Mouse (Mus musculus) myocyte (in vitro differentiated cells): Measurements from ENCODE around the gene Smarcb1. TPM values are rescaled to one million over a fixed set of nuclear protein-coding genes. Genes with fewer than 3 reads are reported as not detected.
A peak's percentile ranks its signal among the peaks of the same experiment; 100 is the strongest.

Experiments
- H3K27me3 ChIP-seq: one replicate; pipeline ENCODE4 v1.6.1; 2011; ENCODE audit not compliant: control insufficient read depth, insufficient read depth, insufficient read length
- H3K36me3 ChIP-seq: one replicate; pipeline ENCODE4 v1.6.1; 2011; ENCODE audit not compliant: control insufficient read depth, insufficient read depth
- H3K4me2 ChIP-seq: one replicate; pipeline ENCODE4 v1.6.1; 2011; ENCODE audit warnings: low read depth, control low read depth
- H3K4me3 ChIP-seq: one replicate; pipeline ENCODE4 v1.5.1; 2011; ENCODE audit warnings: mild to moderate bottlenecking, control low read depth, moderate library complexity
- H3K79me2 ChIP-seq: one replicate; pipeline ENCODE4 v1.6.1; 2011; ENCODE audit not compliant: control insufficient read depth, insufficient read depth
- H3ac ChIP-seq: one replicate; pipeline ENCODE4 v1.6.1; 2011; ENCODE audit not compliant: control insufficient read depth, insufficient read length
- CEBPB ChIP-seq: IDR thresholded peaks from 2 replicates; pipeline ENCODE4 v1.6.1; 2011; ENCODE audit warnings: mild to moderate bottlenecking, moderate library complexity; ENCODE audit not compliant: poor library complexity, insufficient read depth, severe bottlenecking
- E2F4 ChIP-seq: IDR thresholded peaks from one replicate; pipeline ENCODE4 v1.6.1; 2011; ENCODE audit warnings: mild to moderate bottlenecking, control low read depth, moderate library complexity; ENCODE audit not compliant: insufficient read depth
- MAX ChIP-seq: IDR thresholded peaks from one replicate; pipeline ENCODE4 v1.6.1; 2011; ENCODE audit warnings: low read depth, mild to moderate bottlenecking, control low read depth
- MYOD1 ChIP-seq, 3 experiments: IDR thresholded peaks; one replicate each; pipeline ENCODE4 v1.6.1; 2011; ENCODE audit warnings: control low read depth in 2 of 3, low read depth in 2 of 3, mild to moderate bottlenecking in 2 of 3, moderate library complexity in 1 of 3; ENCODE audit not compliant: insufficient read length in 2 of 3, control insufficient read depth in 1 of 3
- MYOG ChIP-seq, 3 experiments: IDR thresholded peaks; one replicate each; pipeline ENCODE4 v1.6.1; 2011; ENCODE audit warnings: control low read depth in 2 of 3, low read depth in 2 of 3, mild to moderate bottlenecking in 2 of 3; ENCODE audit not compliant: insufficient read length in 2 of 3, control insufficient read depth in 1 of 3, insufficient read depth in 1 of 3
- POLR2A ChIP-seq: IDR thresholded peaks from one replicate; pipeline ENCODE4 v1.6.1; 2011; ENCODE audit warnings: low read depth, mild to moderate bottlenecking, control low read depth, moderate library complexity; ENCODE audit not compliant: insufficient read length
- POLR2AphosphoS2 ChIP-seq: IDR thresholded peaks from one replicate; pipeline ENCODE4 v1.6.1; 2011; ENCODE audit warnings: low read depth, control low read depth; ENCODE audit not compliant: insufficient read length
- REST ChIP-seq: IDR thresholded peaks from one replicate; pipeline ENCODE4 v1.6.1; 2011; ENCODE audit warnings: mild to moderate bottlenecking, control low read depth, moderate library complexity; ENCODE audit not compliant: insufficient read depth, insufficient read length
- SRF ChIP-seq: IDR thresholded peaks from one replicate; pipeline ENCODE4 v1.6.1; 2011; ENCODE audit warnings: low read depth; ENCODE audit not compliant: control insufficient read depth, insufficient read length
- TCF12 ChIP-seq: IDR thresholded peaks from one replicate; pipeline ENCODE4 v1.6.1; 2011; ENCODE audit warnings: mild to moderate bottlenecking, control low read depth; ENCODE audit not compliant: poor library complexity, insufficient read depth, severe bottlenecking
- TCF3 ChIP-seq: IDR thresholded peaks from one replicate; pipeline ENCODE4 v1.6.1; 2011; ENCODE audit warnings: low read depth, control low read depth; ENCODE audit not compliant: insufficient read length
- USF1 ChIP-seq: IDR thresholded peaks from one replicate; pipeline ENCODE4 v1.6.1; 2011; ENCODE audit warnings: low read depth, mild to moderate bottlenecking, control low read depth, moderate library complexity
- polyA plus RNA-seq: library from polyadenylated mRNA; unstranded; fragments of >200 nt; fragmentation: generic; extraction: Trizol; gene quantifications from one replicate; pipeline ENCODE4 v1.2.1, GENCODE M21; 2012; ENCODE audit warnings: missing spikeins

Gene Smarcb1
- polyA plus RNA-seq, 1 experiment = 142 TPM

- TF ChIP-seq POLR2AphosphoS2 (no peak), MYOD1 (IDR thresholded peaks at IDR 0.05; ENCODE audit: control insufficient read depth in 1 of 3, insufficient read length in 2 of 3, low read depth in 2 of 3) (no peak), MYOG (IDR thresholded peaks at IDR 0.05; ENCODE audit: control insufficient read depth in 1 of 3, insufficient read depth in 1 of 3, insufficient read length in 2 of 3, low read depth in 2 of 3) (peak in 1 of 3 experiments; percentile 45), POLR2A (peak; percentile 24), SRF (peak; percentile 36)
- Histone ChIP-seq H3K4me2 (peak overlapping the region; percentile 64), H3K27me3 (no peaks in the 10 kb centered on the region), H3K36me3 (peaks cover 36% of the 10 kb centered on the region), H3ac (no peak overlapping the region), H3K4me3 (no peak overlapping the region), H3K79me2 (peaks cover 10% of the 10 kb centered on the region)
These were observed 22.6 kb downstream of the Smarcb1 start for GRCm38 (mm10) chr10:75898846-75899245.

GRCm38 (mm10) chr10:75898039-75898564, 23.3 kb downstream of the Smarcb1 start:
- peaks cover 10% of the 10 kb centered on the region for H3K79me2 ChIP-seq
- H3K4me3 ChIP-seq = no peak overlapping the region
- H3K4me2 ChIP-seq = peak overlapping the region; percentile 64
- peaks cover 30% of the 10 kb centered on the region for H3K36me3 ChIP-seq
- H3ac ChIP-seq = no peak overlapping the region
- no peaks in the 10 kb centered on the region for H3K27me3 ChIP-seq
- TF ChIP-seq MYOG (IDR thresholded peaks at IDR 0.05; ENCODE audit: control insufficient read depth in 1 of 3, insufficient read depth in 1 of 3, insufficient read length in 2 of 3, low read depth in 2 of 3) (peak in 2 of 3 experiments; percentile 19 to 60), USF1 (no peak)

DNA sequence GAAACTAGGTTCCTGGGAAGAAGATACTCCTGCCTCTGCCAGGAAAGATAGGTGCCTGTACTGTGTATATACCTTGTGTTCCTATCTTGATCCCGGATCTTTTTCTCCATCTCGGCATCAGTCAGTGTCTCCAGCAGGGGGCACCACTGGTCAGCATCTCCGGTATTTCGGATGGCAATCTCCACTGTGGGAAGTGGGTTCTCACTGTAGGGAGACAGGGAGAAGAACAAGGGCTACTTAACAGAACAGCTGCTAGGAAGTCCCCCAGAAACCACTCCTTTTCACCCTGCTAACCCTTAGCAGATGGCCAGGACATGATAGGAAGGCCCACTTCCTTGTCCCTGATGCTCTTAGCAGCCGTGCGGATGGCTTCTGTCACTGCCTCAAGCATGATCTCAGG, 24.0 kb downstream of the Smarcb1 start:
- Histone ChIP-seq H3K36me3 (peaks cover 23% of the 10 kb centered on the region), H3K4me2 (peak overlapping the region; percentile 64)
- TF ChIP-seq MAX (no peak), TCF12 (peak; percentile 10), MYOD1 (IDR thresholded peaks at IDR 0.05; ENCODE audit: control insufficient read depth in 1 of 3, insufficient read length in 2 of 3, low read depth in 2 of 3) (peak in 2 of 3 experiments; percentile 51 to 66), CEBPB (no peak), MYOG (IDR thresholded peaks at IDR 0.05; ENCODE audit: control insufficient read depth in 1 of 3, insufficient read depth in 1 of 3, insufficient read length in 2 of 3, low read depth in 2 of 3) (peak in 2 of 3 experiments; percentile 47 to 67)

GRCm38 (mm10) chr10:75896208-75896607, 25.2 kb downstream of the Smarcb1 start:
- no peaks in the 10 kb centered on the region for H3K27me3 ChIP-seq
- TF ChIP-seq MAX (no peak), TCF12 (no peak), CEBPB (no peak), REST (no peak), MYOD1 (IDR thresholded peaks at IDR 0.05; ENCODE audit: control insufficient read depth in 1 of 3, insufficient read length in 2 of 3, low read depth in 2 of 3) (no peak), TCF3 (no peak), SRF (no peak), POLR2A (no peak), MYOG (IDR thresholded peaks at IDR 0.05; ENCODE audit: control insufficient read depth in 1 of 3, insufficient read depth in 1 of 3, insufficient read length in 2 of 3, low read depth in 2 of 3) (no peak), USF1 (no peak), E2F4 (no peak), POLR2AphosphoS2 (no peak)
- H3ac ChIP-seq = no peak overlapping the region
- H3K79me2 ChIP-seq = no peaks in the 10 kb centered on the region
- H3K4me2 ChIP-seq = no peak overlapping the region
- H3K36me3 ChIP-seq = peaks cover 15% of the 10 kb centered on the region
- H3K4me3 ChIP-seq = no peak overlapping the region

More for the DNA sequence above, 24.0 kb downstream of the Smarcb1 start:
- peaks cover 9% of the 10 kb centered on the region for H3K79me2 ChIP-seq
- no peak overlapping the region for H3ac ChIP-seq
- H3K4me3 ChIP-seq = no peak overlapping the region
- no peaks in the 10 kb centered on the region for H3K27me3 ChIP-seq

GRCm38 (mm10) chr10:75895730-75896129, 25.7 kb downstream of the Smarcb1 start:
- no peak overlapping the region for H3ac ChIP-seq
- peaks cover 11% of the 10 kb centered on the region for H3K36me3 ChIP-seq
- no peak overlapping the region for H3K4me3 ChIP-seq
- no peaks in the 10 kb centered on the region for H3K27me3 ChIP-seq
- TF ChIP-seq MYOG (IDR thresholded peaks at IDR 0.05; ENCODE audit: control insufficient read depth in 1 of 3, insufficient read depth in 1 of 3, insufficient read length in 2 of 3, low read depth in 2 of 3) (no peak), MAX (no peak), USF1 (no peak), MYOD1 (IDR thresholded peaks at IDR 0.05; ENCODE audit: control insufficient read depth in 1 of 3, insufficient read length in 2 of 3, low read depth in 2 of 3) (no peak), SRF (no peak), TCF12 (no peak), E2F4 (no peak), REST (no peak), POLR2A (no peak), POLR2AphosphoS2 (no peak), CEBPB (no peak), TCF3 (no peak)
- no peaks in the 10 kb centered on the region for H3K79me2 ChIP-seq
- no peak overlapping the region for H3K4me2 ChIP-seq
